Mouse (Mus musculus) bone marrow, adult 2 months (tissue): ENCODE measurements around the gene Acot1.

Experiments used
- CTCF ChIP-seq: fragments of 200-500 bp; IDR thresholded peaks from 2 replicates; pipeline ENCODE4 v1.5.1; 2011; ENCODE audit warnings: low read length, control low read depth; ENCODE audit not compliant: control insufficient read depth, insufficient read depth
- POLR2A ChIP-seq: fragments of 200-500 bp; IDR thresholded peaks from 2 replicates; pipeline ENCODE4 v1.6.1; 2011; ENCODE audit warnings: low read depth, mild to moderate bottlenecking, control low read depth, low read length, borderline replicate concordance; ENCODE audit not compliant: control insufficient read depth

GRCm38 (mm10) chr12:83988483-83988882 is 20.8 kb upstream of the Acot1 start:
- TF ChIP-seq CTCF (no peak), POLR2A (no peak)
